Mouse (Mus musculus): ENCODE results near the gene Gcn1l1. TPM values are rescaled to one million over a fixed set of nuclear protein-coding genes. Genes with fewer than 3 reads are reported as not detected.
"Not testable (repeated sequence)": the region's sequence is repeated elsewhere in the genome, so short reads cannot be mapped to it uniquely, and the experiment has no call there.

The Gcn1l1 gene
- polyA plus RNA-seq (2015; fragmentation: Nextera tagmentation; extraction: Ambion mirVana) = 14.1 and 14.8 TPM in 2 replicates

DNA sequence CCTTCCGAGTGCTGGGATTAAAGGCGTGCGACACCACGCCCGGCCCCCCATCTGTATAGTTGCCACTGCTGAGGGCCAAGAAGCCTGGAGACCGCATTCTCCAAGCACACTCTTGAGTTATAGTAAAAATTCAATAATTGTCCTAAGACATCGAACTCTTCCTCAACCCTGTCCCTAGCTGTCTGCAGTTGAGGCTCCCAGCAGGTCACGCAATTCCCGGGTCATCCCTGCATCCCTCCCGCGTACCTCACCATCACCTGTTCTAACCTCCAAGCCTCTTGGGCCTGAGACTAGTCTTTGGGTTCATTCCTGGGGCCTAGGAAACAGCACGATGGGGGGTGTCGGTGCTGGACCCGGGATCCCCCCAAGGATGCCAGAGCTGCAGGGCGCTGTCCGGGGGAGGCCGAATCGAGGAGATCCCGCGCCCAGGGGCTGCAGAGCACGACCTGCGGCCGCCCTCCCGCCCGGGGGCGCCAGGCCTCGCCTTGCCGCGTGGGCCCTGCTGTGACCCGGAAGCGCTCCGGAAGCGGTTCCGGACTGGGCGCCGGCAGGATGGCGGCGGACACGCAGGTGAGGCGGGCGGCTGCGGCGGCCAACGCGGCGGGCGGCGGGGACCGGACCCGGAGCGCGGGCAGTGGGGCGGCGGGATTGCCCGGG is at the start of gene Gcn1l1:
Gene Gcn1l1, plus strand, starts transcription at position 518 of the 657 bp plus-strand sequence.
- ATAC-seq (ENCODE audit: low read depth) = peak; percentile 76
- no peaks in the 10 kb centered on the region for H3K27me3 ChIP-seq (ENCODE audit: control insufficient read depth, insufficient read depth, low read depth, low read length)
- H3K4me1 ChIP-seq (ENCODE audit: control insufficient read depth, low read depth, low read length) = peaks cover 53% of the 10 kb centered on the region
- H3K27ac ChIP-seq (ENCODE audit: low read length) = peak within 1 kb of the TSS; percentile 71
- H3K9me3 ChIP-seq (replicated peaks; ENCODE audit: control insufficient read depth, low read length) = no peaks in the 10 kb centered on the region
- WGBS (ENCODE audit: insufficient replicate concordance) = 3% methylated on average over 51 of the region's 55 CpGs
- peak within 1 kb of the TSS; percentile 95 for H3K9ac ChIP-seq (ENCODE audit: low read depth, low read length)
- H3K4me2 ChIP-seq (ENCODE audit: low read depth, low read length) = peak within 1 kb of the TSS; percentile 93
- H3K4me3 ChIP-seq (ENCODE audit: low read depth, low read length) = peak within 1 kb of the TSS; percentile 94
- peaks cover 30% of the 10 kb centered on the region for H3K36me3 ChIP-seq (ENCODE audit: control insufficient read depth, insufficient read depth)

DNA sequence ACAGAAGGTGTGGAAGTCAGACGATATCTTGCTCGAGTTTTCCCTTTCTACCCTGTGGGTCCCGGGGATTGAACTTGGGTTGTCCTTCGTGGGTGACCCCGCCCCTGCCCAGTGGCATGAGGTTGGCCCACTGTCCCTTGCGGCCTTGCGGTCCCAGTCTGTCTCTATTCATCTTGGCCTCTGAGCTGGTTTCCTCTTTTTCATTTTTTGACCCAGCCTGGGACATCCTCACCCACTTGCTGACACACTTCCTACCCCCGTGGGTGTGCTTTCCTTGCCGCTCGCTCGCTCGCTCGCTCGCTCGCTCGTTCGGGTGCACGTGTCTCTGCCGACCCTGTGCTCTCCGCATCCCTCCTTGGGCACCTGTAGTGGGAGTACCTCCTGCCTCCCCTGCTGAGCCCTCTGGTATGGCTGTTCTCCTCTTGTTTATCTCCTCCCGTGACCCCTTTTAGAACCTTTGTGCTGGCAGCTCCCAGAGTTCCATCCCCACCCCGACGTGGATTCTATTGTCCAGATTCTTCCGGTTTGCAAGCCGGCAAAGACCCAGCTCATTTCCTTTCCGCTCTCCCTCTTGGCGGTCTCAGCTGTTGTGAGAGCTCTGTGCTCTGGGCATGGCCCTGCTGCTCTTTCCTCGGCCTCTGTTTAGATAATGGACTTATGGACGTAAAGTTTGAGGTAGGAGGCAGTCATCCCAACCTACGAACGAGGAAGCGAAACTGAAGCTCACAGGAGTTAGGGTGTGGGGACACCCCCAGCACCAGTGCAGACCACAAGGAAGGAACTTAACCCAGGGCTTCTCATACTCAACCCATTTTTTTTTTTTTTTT is 48.8 kb upstream of the Gcn1l1 start:
- Histone ChIP-seq H3K4me3 (ENCODE audit: low read depth, low read length) (peak overlapping the region; percentile 37), H3K9me3 (replicated peaks; ENCODE audit: control insufficient read depth, low read length) (no peaks in the 10 kb centered on the region), H3K4me1 (ENCODE audit: control insufficient read depth, low read depth, low read length) (peaks cover 38% of the 10 kb centered on the region), H3K36me3 (ENCODE audit: control insufficient read depth, insufficient read depth) (no peaks in the 10 kb centered on the region), H3K9ac (ENCODE audit: low read depth, low read length) (0 out of 2 replicates have a peak overlapping the region, but pooled peaks have one; percentile 11), H3K27me3 (ENCODE audit: control insufficient read depth, insufficient read depth, low read depth, low read length) (no peaks in the 10 kb centered on the region), H3K27ac (ENCODE audit: low read length) (peak overlapping the region; percentile 83), H3K4me2 (ENCODE audit: low read depth, low read length) (peak overlapping the region; percentile 50)
- 32% methylated on average over 32 of the region's 32 CpGs for WGBS (ENCODE audit: insufficient replicate concordance)
- ATAC-seq (ENCODE audit: low read depth) = peak; percentile 31; the same call in 1 of the 2 replicates

- peak overlapping the region; percentile 83 for H3K27ac ChIP-seq (ENCODE audit: low read length)
These were observed 48.1 kb upstream of the Gcn1l1 start for GRCm38 (mm10) chr5:115516908-115517307.

DNA sequence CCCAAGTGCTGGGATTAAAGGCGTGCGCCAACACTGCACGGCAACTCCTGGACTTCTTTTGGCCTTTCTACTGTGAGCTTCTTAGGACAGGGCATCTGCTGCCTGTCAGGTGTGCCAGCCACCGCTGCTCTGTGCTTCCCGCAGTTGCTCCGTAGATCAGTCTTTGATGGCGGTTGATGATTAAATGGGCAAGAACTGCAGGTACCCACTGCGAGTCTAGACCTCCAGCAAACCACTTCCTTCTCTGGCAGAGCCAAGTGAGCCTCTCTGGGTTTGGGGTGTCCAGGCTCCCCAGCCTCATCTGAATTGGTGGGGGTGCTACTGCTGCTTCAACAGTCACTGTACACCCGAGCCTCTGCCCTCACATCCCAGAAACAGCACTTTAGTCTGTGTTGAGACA is 47.6 kb upstream of the Gcn1l1 start:
- ATAC-seq (ENCODE audit: low read depth) = no peak
- H3K4me2 ChIP-seq (ENCODE audit: low read depth, low read length) = no peak overlapping the region
- no peak overlapping the region for H3K27ac ChIP-seq (ENCODE audit: low read length)
- peaks cover 49% of the 10 kb centered on the region for H3K4me1 ChIP-seq (ENCODE audit: control insufficient read depth, low read depth, low read length)
- no peak overlapping the region for H3K9ac ChIP-seq (ENCODE audit: low read depth, low read length)
- no peaks in the 10 kb centered on the region for H3K36me3 ChIP-seq (ENCODE audit: control insufficient read depth, insufficient read depth)
- H3K4me3 ChIP-seq (ENCODE audit: low read depth, low read length) = no peak overlapping the region
- no peaks in the 10 kb centered on the region for H3K9me3 ChIP-seq (replicated peaks; ENCODE audit: control insufficient read depth, low read length)
- H3K27me3 ChIP-seq (ENCODE audit: control insufficient read depth, insufficient read depth, low read depth, low read length) = no peaks in the 10 kb centered on the region
- WGBS (ENCODE audit: insufficient replicate concordance) = 65% methylated on average over 9 of the region's 9 CpGs

More at GRCm38 (mm10) chr5:115516908-115517307, 48.1 kb upstream of the Gcn1l1 start:
- Histone ChIP-seq H3K4me3 (ENCODE audit: low read depth, low read length) (no peak overlapping the region), H3K4me1 (ENCODE audit: control insufficient read depth, low read depth, low read length) (peaks cover 44% of the 10 kb centered on the region), H3K9ac (ENCODE audit: low read depth, low read length) (no peak overlapping the region), H3K27me3 (ENCODE audit: control insufficient read depth, insufficient read depth, low read depth, low read length) (no peaks in the 10 kb centered on the region), H3K4me2 (ENCODE audit: low read depth, low read length) (no peak overlapping the region), H3K36me3 (ENCODE audit: control insufficient read depth, insufficient read depth) (no peaks in the 10 kb centered on the region), H3K9me3 (replicated peaks; ENCODE audit: control insufficient read depth, low read length) (no peaks in the 10 kb centered on the region)
- 46% methylated on average over 7 of the region's 7 CpGs for WGBS (ENCODE audit: insufficient replicate concordance)
- ATAC-seq (ENCODE audit: low read depth) = no peak

DNA sequence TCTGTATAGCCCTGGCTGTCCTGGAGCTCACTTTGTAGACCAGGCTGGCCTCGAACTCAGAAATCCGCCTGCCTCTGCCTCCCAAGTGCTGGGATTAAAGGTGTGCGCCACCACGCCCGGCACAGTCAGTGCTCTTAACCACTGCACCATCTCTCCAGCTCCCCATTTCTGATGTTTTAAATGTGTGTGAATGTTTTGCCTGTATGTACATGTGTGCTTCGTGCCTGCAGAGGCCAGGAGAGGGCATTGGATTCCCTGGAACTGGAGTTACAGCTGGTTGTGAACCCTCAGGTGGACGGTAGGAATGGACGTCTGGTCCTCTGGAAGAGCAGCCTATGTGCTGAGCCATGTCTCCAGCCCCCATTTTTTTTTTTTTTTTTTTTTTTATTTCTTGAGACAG is 46.8 kb upstream of the Gcn1l1 start:
- WGBS (ENCODE audit: insufficient replicate concordance) = 79% methylated on average over 8 of the region's 8 CpGs
- peaks cover 56% of the 10 kb centered on the region for H3K4me1 ChIP-seq (ENCODE audit: control insufficient read depth, low read depth, low read length)

DNA sequence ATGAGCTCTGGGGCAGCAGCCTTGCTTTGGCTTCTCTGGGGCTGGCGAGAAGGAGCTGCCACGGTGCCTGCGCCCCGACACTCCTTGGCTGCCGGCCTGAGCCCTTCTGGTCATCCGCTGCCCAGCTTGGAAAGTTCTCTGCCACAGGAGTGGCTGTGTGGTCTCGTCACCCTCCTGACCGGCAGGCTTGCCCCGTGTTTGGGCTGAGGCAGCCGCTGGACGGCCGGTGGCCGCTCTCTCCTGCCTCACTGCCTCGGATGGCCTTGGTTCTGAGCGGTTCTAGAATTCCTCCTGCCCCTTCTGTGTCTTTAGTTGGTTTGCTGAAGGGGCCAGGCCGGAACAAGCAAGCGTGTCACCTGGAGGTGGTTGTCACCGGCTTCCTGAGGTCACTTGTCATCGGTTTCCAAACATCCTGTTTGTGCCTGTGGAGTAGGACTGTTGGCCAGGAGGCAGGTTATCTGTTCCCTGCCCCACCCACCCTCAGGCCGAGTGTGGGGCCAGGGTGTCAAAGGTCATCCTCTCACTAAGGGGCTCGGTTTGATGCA is 44.7 kb upstream of the Gcn1l1 start:
- peaks cover 56% of the 10 kb centered on the region for H3K4me1 ChIP-seq (ENCODE audit: control insufficient read depth, low read depth, low read length)
- H3K27me3 ChIP-seq (ENCODE audit: control insufficient read depth, insufficient read depth, low read depth, low read length) = no peaks in the 10 kb centered on the region
- ATAC-seq (ENCODE audit: low read depth) = peak; percentile 39
- H3K36me3 ChIP-seq (ENCODE audit: control insufficient read depth, insufficient read depth) = no peaks in the 10 kb centered on the region
- H3K4me2 ChIP-seq (ENCODE audit: low read depth, low read length) = peak overlapping the region; percentile 31; the same call in 1 of the 2 replicates
- no peaks in the 10 kb centered on the region for H3K9me3 ChIP-seq (replicated peaks; ENCODE audit: control insufficient read depth, low read length)
- H3K27ac ChIP-seq (ENCODE audit: low read length) = peak overlapping the region; percentile 86
- H3K9ac ChIP-seq (ENCODE audit: low read depth, low read length) = peak overlapping the region; percentile 25; the same call in 1 of the 2 replicates
- WGBS (ENCODE audit: insufficient replicate concordance) = 26% methylated on average over 21 of the region's 21 CpGs
- H3K4me3 ChIP-seq (ENCODE audit: low read depth, low read length) = no peak overlapping the region

More for the DNA sequence above, 46.8 kb upstream of the Gcn1l1 start:
- H3K4me2 ChIP-seq (ENCODE audit: low read depth, low read length); H3K4me3 ChIP-seq (ENCODE audit: low read depth, low read length); H3K9me3 ChIP-seq (replicated peaks; ENCODE audit: control insufficient read depth, low read length); ATAC-seq (ENCODE audit: low read depth); H3K27me3 ChIP-seq (ENCODE audit: control insufficient read depth, insufficient read depth, low read depth, low read length); H3K9ac ChIP-seq (ENCODE audit: low read depth, low read length); H3K36me3 ChIP-seq (ENCODE audit: control insufficient read depth, insufficient read depth); H3K27ac ChIP-seq (ENCODE audit: low read length): not testable (repeated sequence)

DNA sequence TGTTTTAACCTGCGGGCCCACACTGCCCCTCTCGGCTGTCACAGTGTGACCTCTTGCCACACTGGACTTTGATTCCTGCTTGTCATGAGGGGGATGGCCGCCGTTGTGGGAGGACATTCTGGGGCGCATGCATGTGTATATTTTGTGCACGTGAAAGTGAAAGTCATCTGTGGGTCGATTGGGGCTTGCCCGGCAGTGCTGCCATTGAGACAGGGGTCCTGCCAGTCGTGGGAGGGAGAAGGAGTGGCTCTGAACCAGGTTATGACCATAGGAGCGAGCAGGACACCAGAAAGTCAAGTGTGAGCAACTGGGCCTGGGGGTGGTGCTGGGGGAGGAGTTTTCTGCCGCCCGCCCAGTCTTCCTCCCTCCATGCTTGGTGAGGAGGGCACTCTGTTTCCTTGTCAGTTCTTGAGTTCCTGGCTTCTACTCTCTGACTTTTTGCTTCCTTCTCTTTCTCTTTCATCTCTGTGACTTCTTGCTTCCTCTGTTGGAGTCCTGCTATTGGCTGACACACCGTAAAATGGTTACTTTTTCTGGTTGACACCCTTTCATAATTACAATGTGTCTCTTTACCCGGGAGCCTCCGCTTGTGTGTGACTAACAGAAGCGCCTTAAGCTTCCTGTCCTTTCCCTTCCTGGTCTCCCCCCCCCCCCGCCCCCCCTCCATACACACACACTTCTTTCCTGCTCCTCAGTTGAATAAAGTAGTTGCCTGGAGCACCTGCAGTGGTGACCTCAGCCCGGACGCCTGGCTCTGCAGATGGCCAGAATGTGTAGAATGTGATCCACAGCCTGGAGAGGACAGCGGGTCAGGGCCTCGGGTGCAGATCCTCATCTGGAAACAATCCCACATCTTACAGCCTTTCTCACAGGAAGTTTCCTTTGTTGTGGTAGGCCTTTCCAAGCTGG is 43.2 kb upstream of the Gcn1l1 start:
- Histone ChIP-seq H3K27ac (ENCODE audit: low read length) (peak overlapping the region; percentile 86), H3K9ac (ENCODE audit: low read depth, low read length) (peak overlapping the region; percentile 36), H3K4me1 (ENCODE audit: control insufficient read depth, low read depth, low read length) (peaks cover 59% of the 10 kb centered on the region), H3K4me2 (ENCODE audit: low read depth, low read length) (peak overlapping the region; percentile 66), H3K9me3 (replicated peaks; ENCODE audit: control insufficient read depth, low read length) (no peaks in the 10 kb centered on the region), H3K27me3 (ENCODE audit: control insufficient read depth, insufficient read depth, low read depth, low read length) (no peaks in the 10 kb centered on the region), H3K36me3 (ENCODE audit: control insufficient read depth, insufficient read depth) (no peaks in the 10 kb centered on the region), H3K4me3 (ENCODE audit: low read depth, low read length) (peak overlapping the region; percentile 55)
- peak; percentile 75 for ATAC-seq (ENCODE audit: low read depth)
- 15% methylated on average over 20 of the region's 21 CpGs for WGBS (ENCODE audit: insufficient replicate concordance)

- H3K9me3 ChIP-seq (replicated peaks; ENCODE audit: control insufficient read depth, low read length) = no peaks in the 10 kb centered on the region
- H3K4me3 ChIP-seq (ENCODE audit: low read depth, low read length) = no peak overlapping the region
- H3K9ac ChIP-seq (ENCODE audit: low read depth, low read length) = no peak overlapping the region
- WGBS (ENCODE audit: insufficient replicate concordance) = 71% methylated on average over 4 of the region's 4 CpGs
- H3K4me1 ChIP-seq (ENCODE audit: control insufficient read depth, low read depth, low read length) = peaks cover 59% of the 10 kb centered on the region
- H3K36me3 ChIP-seq (ENCODE audit: control insufficient read depth, insufficient read depth) = no peaks in the 10 kb centered on the region
- ATAC-seq (ENCODE audit: low read depth) = no peak
- H3K4me2 ChIP-seq (ENCODE audit: low read depth, low read length) = no peak overlapping the region
- H3K27ac ChIP-seq (ENCODE audit: low read length) = peak overlapping the region; percentile 86
- H3K27me3 ChIP-seq (ENCODE audit: control insufficient read depth, insufficient read depth, low read depth, low read length) = no peaks in the 10 kb centered on the region
These were observed 42.5 kb upstream of the Gcn1l1 start for GRCm38 (mm10) chr5:115522531-115522930.

Data from liver, embryonic 16.5 days (tissue).